Mouse (Mus musculus) right cerebral cortex, postnatal 14 days (tissue): ENCODE results near the gene Olfr648.

Experiments
- DNase-seq: peaks from one replicate; pipeline ENCODE4 v3.0.0; 2022

Olfr648 gene

GRCm38 (mm10) chr7:104183292-104183691 is at the start of gene Olfr648:
Olfr648 (minus strand) TSS chr7:104183392.
- no peak for DNase-seq

GRCm38 (mm10) chr7:104231203-104231602 is 48.0 kb upstream of the Olfr648 start:
- peak; percentile 10 for DNase-seq

DNA sequence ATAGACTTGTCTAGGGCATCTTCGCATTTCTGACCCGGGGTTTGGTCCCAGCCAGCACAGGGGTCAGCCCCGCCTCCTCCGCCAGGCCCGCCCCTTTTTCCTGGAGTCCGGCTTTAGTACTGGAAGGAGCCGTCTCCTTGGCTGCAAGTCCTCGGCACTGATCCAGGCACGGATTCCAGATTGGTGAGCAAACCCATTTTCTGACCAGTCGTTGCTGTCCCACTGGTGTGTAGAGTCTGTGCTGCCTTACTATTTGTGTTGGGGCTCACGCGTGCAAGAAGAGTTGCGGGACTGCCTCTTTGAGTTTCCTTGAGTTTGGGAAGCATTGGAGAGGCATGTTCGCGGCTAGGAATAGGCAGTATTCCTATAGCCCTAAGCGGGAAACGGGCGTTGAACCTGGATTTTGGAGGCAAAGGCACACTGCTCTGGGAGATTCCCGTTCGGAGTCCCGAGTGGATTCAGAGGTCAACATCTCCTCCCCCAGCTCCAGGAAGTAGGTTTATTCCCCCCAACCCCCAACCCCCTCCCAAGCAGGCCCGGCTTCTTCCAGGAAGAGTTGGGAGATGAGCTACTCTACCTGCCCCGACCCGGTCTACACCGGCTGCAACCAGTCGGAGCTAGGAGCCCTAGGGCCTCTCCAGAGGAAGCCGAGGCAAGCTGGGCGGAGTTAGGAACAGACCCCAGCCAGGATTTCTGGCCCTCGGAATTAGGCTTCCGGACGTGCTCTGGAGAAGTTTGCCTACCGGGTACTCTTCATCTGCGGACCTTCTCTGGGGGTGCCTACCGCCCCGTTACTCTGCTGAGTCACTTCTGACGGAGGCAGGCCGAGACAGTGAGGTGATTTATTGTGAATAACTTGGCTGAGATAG is 35.7 kb upstream of the Olfr648 start, which contains the start of gene Trim6:
TSS of gene Trim6 (plus strand) at position 93 of the 869 bp plus-strand sequence.
- peak; percentile 15 for DNase-seq

GRCm38 (mm10) chr7:104217881-104218280 is 34.7 kb upstream of the Olfr648 start:
- no peak for DNase-seq

DNA sequence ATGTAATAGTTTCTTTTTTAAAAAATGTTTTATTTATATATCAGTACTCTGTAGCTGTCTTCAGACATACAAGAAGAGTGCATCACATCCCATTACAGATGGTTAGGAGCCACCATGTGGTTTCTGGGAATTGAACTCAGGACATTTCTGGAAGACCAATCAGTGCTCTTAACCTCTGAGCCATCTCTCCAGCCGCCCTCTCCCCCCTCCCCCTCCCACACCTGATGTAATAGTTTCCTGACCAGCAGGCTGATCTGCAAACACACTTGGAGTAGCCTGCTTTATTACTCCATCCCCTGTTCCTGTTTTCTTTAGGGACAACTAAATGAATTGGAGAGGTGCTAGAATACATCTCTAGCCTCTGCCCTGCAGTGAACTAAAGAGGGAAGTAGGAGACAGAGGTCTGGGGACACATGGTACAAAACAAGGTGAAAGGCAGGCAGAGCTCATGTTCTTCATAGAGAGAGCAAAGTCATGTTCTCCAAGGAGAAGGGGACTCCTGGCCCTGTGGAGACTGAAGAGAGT is 32.9 kb upstream of the Olfr648 start:
- DNase-seq: no peak

DNA sequence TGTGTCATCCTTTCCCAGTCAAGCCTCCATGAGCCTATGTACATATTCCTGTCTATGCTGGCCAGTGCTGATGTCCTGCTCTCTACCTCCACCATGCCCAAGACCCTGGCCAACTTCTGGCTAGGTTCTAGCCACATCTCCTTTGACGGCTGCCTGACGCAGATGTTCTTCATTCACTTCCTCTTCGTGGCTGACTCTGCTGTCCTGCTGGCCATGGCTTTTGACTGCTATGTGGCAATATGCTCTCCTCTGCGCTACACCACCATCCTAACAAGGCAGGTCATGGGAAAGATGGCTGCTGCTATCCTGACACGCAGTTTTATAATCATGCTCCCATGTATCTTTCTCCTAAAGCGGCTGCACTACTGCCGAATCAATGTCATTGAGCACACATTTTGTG is 23.0 kb upstream of the Olfr648 start:
- no peak for DNase-seq

DNA sequence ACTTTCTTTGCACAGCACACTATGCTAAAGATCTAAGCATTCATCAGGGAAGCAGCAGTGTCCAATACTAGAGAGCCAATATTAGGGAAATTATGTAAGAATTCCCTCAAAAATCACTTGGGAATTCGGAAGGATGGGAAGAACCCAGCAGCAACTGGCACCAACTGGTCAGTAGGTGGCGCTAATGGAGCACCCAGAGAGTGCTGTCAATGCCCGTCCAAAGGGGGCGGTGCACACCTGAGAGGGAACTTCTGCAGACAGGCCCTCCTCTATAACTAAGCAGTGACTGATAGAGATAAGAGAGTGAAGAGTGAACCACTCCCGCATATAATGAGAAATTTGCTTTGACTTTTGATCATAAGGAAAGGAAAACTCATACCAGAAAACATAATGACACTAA is 16.6 kb upstream of the Olfr648 start:
- DNase-seq: peak; percentile 38

DNA sequence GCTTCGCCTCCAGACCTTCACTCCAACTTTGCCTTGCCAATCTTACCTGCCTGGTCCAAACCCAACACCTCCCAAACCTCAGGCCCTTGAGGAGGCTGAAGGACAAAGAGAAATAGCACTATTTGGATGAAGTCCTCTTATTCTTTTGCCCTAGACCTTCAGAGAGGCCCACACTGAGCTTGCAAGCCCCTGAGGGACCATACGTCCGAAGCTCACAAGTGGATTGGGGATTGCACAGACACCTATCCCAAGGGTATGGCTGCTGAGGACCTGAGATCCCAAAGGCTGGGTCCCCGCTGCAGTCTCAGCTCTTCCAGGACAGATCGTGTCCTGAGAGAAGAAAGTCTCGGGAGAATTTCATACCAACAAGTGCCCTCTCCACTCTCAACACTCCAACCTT is 12.7 kb upstream of the Olfr648 start, which contains the start of gene Olfr649:
TSS of gene Olfr649 (minus strand) at position 101 of the 400 bp plus-strand sequence.
- DNase-seq: no peak

DNA sequence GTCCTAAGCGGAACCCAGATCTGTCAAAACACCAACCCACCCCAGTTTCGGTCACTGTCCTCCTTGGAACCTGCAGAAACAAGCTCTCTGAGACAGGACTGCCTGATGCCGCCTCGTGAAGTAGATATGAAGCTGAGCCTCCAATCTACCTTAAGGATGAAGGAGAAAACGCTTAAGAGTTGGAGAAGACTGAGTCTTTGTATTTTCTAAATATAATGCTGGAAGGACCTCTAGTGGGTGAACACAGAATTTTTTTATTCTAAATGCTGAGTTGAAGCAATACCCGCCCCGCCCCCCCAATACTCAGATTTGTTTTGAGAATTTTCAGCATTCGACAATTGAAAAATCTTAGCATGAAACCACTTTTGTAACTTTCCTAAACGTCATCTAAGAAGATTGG is 8.1 kb upstream of the Olfr648 start:
- DNase-seq: no peak

- DNase-seq: no peak
Observed at GRCm38 (mm10) chr7:104179074-104179473, 4.1 kb downstream of the Olfr648 start.

DNA sequence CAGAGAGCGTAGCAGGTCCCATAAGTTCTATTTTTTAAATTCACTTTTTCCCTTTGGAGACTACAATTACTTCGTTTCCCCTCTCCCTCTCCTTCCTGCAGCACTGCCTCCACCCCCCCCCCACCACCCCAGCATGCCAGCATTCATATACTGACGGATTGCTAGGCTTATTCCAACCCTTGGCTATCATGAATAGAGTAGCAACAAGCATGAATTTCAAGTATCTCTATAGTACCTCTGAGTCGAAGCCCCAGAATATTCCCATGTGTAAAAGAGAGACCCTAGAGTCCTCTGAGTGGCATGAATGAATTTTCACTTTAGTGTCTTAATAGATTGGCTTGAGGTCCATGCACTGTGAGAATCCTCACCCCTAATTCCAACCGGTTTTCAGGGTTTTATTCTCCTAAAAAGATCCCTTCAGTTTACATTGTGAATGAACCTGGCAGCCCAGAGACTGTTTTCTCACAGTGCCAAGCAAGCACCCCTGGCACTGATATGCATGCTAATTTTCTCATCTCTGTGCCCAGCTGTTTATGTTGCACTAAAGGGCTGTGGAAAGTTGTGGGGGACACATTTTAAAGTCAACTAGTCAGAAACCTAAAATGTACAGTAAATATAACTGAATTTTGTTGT is 4.7 kb downstream of the Olfr648 start:
- no peak for DNase-seq

- DNase-seq: no peak
Observed at GRCm38 (mm10) chr7:104175085-104175484, 8.1 kb downstream of the Olfr648 start.

- DNase-seq: no peak
Observed at GRCm38 (mm10) chr7:104169634-104170204, 13.5 kb downstream of the Olfr648 start.

DNA sequence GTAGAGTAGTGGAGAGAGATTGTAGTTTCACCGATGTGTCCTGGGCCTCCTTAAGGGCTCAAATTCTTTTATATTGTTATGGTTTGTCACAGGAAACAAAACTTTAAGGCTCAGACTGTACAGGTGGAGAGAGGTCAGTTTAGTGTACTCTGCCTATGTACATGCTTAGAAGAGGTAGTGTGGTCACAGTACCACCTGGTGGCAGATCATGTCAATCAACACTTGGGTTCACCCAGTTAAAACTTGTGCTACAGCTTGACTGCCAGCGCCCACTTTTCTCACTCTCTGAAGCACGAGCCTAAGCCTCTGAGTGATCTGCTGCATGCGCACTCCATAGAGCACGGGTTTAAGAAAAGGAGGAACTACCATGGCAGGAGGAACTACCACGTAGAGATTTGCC is 16.1 kb downstream of the Olfr648 start:
- DNase-seq: no peak

DNA sequence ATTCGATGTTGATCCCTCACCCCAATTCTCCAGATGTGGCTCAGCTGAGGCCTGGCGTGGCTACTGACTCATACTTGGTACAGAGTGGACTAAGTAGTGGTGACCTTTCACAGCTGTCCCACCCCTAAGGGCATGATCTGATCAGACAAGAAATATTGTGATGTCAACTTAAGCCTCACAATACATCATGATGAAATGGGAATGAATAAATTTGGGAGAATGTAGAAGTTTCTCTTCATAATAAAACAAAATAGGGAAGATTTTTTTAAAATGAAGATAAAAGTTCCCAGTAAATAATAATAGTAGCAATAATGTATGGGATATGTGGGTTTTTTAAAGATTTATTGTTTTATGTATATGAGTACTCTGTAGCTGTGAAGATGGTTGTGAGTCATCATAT is 32.7 kb downstream of the Olfr648 start, which contains the start of gene Ubqlnl:
TSS of gene Ubqlnl (minus strand) at position 101 of the 400 bp plus-strand sequence.
- no peak for DNase-seq

- DNase-seq: no peak
Observed at GRCm38 (mm10) chr7:104143179-104143578, 40.0 kb downstream of the Olfr648 start, which contains the start of gene Ubqln3. Ubqln3 (minus strand) TSS chr7:104143279.

GRCm38 (mm10) chr7:104137305-104137704 is 45.9 kb downstream of the Olfr648 start, which contains the start of gene Olfr643:
Olfr643 (minus strand) TSS chr7:104137405.
- DNase-seq: no peak

GRCm38 (mm10) chr7:104129726-104130125 is 53.5 kb downstream of the Olfr648 start, which contains the start of gene Ubqln5:
Ubqln5 (minus strand) TSS chr7:104129826.
- DNase-seq: no peak
